Mouse (Mus musculus) MEL (cell line): ENCODE results near the gene Rxfp3. TPM values are rescaled to one million over a fixed set of nuclear protein-coding genes. Genes with fewer than 3 reads are reported as not detected.
A peak's percentile ranks its signal among the peaks of the same experiment; 100 is the strongest.

Source experiments
- DNase-seq: peaks from one replicate; pipeline ENCODE4 v3.0.0; 2011; ENCODE audit warnings: low read depth, low spot score
- H3K27ac ChIP-seq: 2 replicates; pipeline ENCODE4 v1.5.1; 2012; ENCODE audit warnings: low read depth, mild to moderate bottlenecking, control low read depth, low read length, moderate library complexity; ENCODE audit not compliant: control insufficient read depth
- H3K27me3 ChIP-seq, 2 experiments: fragments of 150-350 bp in 1 of 2; sonication (generic) in 1 of 2; 2 replicates each; pipeline ENCODE4 v1.6.1; 2012; ENCODE audit warnings: low read length in 2 of 2, mild to moderate bottlenecking in 2 of 2, improper control_type of control experiment in 1 of 2, moderate library complexity in 1 of 2; ENCODE audit not compliant: insufficient read depth in 2 of 2, control insufficient read depth in 1 of 2
- H3K36me3 ChIP-seq, 2 experiments: 2 replicates each; pipeline ENCODE4 v1.6.1; 2012 to 2014; ENCODE audit warnings: low read length in 2 of 2, improper control_type of control experiment in 1 of 2, inconsistent platforms in 1 of 2, mild to moderate bottlenecking in 1 of 2; ENCODE audit not compliant: insufficient read depth in 2 of 2, control insufficient read depth in 1 of 2
- H3K4me1 ChIP-seq, 2 experiments: fragments of 150-350 bp in 1 of 2; sonication (generic) in 1 of 2; 2 replicates each; pipeline ENCODE4 v1.6.1; 2012; ENCODE audit warnings: low read length in 2 of 2, improper control_type of control experiment in 1 of 2, mild to moderate bottlenecking in 1 of 2; ENCODE audit not compliant: insufficient read depth in 2 of 2, control insufficient read depth in 1 of 2
- H3K4me3 ChIP-seq, 2 experiments: fragments of 150-350 bp in 1 of 2; sonication (generic) in 1 of 2; 2 replicates each; pipeline ENCODE4 v1.5.1; 2012; ENCODE audit warnings: low read depth in 2 of 2, low read length in 2 of 2, mild to moderate bottlenecking in 2 of 2, moderate library complexity in 2 of 2, control low read depth in 1 of 2, improper control_type of control experiment in 1 of 2; ENCODE audit not compliant: control insufficient read depth in 1 of 2, insufficient read depth in 1 of 2
- H3K79me2 ChIP-seq: 2 replicates; pipeline ENCODE4 v1.6.1; 2012; ENCODE audit warnings: mild to moderate bottlenecking, low read length, moderate library complexity; ENCODE audit not compliant: control insufficient read depth, poor library complexity, insufficient read depth
- H3K9ac ChIP-seq: 2 replicates; pipeline ENCODE4 v1.6.1; 2012; ENCODE audit warnings: low read depth, mild to moderate bottlenecking, control low read depth, low read length, moderate library complexity; ENCODE audit not compliant: control insufficient read depth, poor library complexity, severe bottlenecking
- H3K9me3 ChIP-seq: fragments of 150-350 bp; sonication (generic); replicated peaks from 2 replicates; pipeline ENCODE4 v1.6.1; 2012; ENCODE audit warnings: mild to moderate bottlenecking, low read length, improper control_type of control experiment, moderate library complexity; ENCODE audit not compliant: insufficient read depth
- CTCF ChIP-seq, 3 experiments: IDR thresholded peaks in 2 of 3; conservative IDR thresholded peaks in 1 of 3; 2 replicates each; pipeline ENCODE4 v1.5.1; 2011 to 2012; ENCODE audit warnings: low read length in 3 of 3, low read depth in 2 of 3, mild to moderate bottlenecking in 2 of 3, improper control_type of control experiment in 1 of 3, inconsistent platforms in 1 of 3, mixed read lengths in 1 of 3, moderate library complexity in 1 of 3; ENCODE audit not compliant: control insufficient read depth in 1 of 3, insufficient read depth in 1 of 3, poor library complexity in 1 of 3, severe bottlenecking in 1 of 3
- E2F4 ChIP-seq: IDR thresholded peaks from 2 replicates; pipeline ENCODE4 v1.6.1; 2011; ENCODE audit warnings: low read depth, low read length, improper control_type of control experiment, borderline replicate concordance
- EP300 ChIP-seq, 2 experiments: IDR thresholded peaks; 2 replicates each; pipeline ENCODE4 v1.6.1; 2011; ENCODE audit warnings: improper control_type of control experiment in 2 of 2, low read length in 2 of 2, low read depth in 1 of 2, mild to moderate bottlenecking in 1 of 2
- ETS1 ChIP-seq: IDR thresholded peaks from 2 replicates; pipeline ENCODE4 v1.6.1; 2012; ENCODE audit warnings: low read depth, mild to moderate bottlenecking, inconsistent platforms, low read length, improper control_type of control experiment, moderate library complexity
- HCFC1 ChIP-seq: IDR thresholded peaks from 2 replicates; pipeline ENCODE4 v1.6.1; 2012; ENCODE audit warnings: low read depth, mild to moderate bottlenecking, inconsistent platforms, low read length, improper control_type of control experiment, moderate library complexity
- KAT2A ChIP-seq: conservative IDR thresholded peaks from 2 replicates; pipeline ENCODE4 v1.6.1; 2012; ENCODE audit warnings: low read depth, low read length, improper control_type of control experiment, inconsistent platforms
- MAFK ChIP-seq: IDR thresholded peaks from 2 replicates; pipeline ENCODE4 v1.6.1; 2011; ENCODE audit warnings: low read depth, mild to moderate bottlenecking, low read length, improper control_type of control experiment, borderline replicate concordance
- MAX ChIP-seq: IDR thresholded peaks from 2 replicates; pipeline ENCODE4 v1.6.1; 2011; ENCODE audit warnings: low read length, improper control_type of control experiment
- MAZ ChIP-seq: IDR thresholded peaks from 2 replicates; pipeline ENCODE4 v1.6.1; 2012; ENCODE audit warnings: low read depth, mild to moderate bottlenecking, inconsistent platforms, low read length, improper control_type of control experiment
- NELFE ChIP-seq: IDR thresholded peaks from 2 replicates; pipeline ENCODE4 v1.6.1; 2011; ENCODE audit warnings: low read depth, low read length, improper control_type of control experiment
- RAD21 ChIP-seq: IDR thresholded peaks from 2 replicates; pipeline ENCODE4 v1.6.1; 2011; ENCODE audit warnings: mild to moderate bottlenecking, low read depth, low read length, improper control_type of control experiment
- SMC3 ChIP-seq: IDR thresholded peaks from 2 replicates; pipeline ENCODE4 v1.6.1; 2011; ENCODE audit warnings: low read depth, low read length, improper control_type of control experiment
- TCF12 ChIP-seq: IDR thresholded peaks from 2 replicates; pipeline ENCODE4 v1.6.1; 2014; ENCODE audit warnings: low read depth, mild to moderate bottlenecking, inconsistent platforms, low read length, improper control_type of control experiment, moderate library complexity
- USF2 ChIP-seq, 2 experiments: IDR thresholded peaks; 2 replicates each; pipeline ENCODE4 v1.6.1; 2011 to 2012; ENCODE audit warnings: improper control_type of control experiment in 2 of 2, low read length in 2 of 2, borderline replicate concordance in 1 of 2, inconsistent platforms in 1 of 2, low read depth in 1 of 2, mild to moderate bottlenecking in 1 of 2; ENCODE audit not compliant: insufficient read depth in 1 of 2
- ZKSCAN1 ChIP-seq: IDR thresholded peaks from 2 replicates; pipeline ENCODE4 v1.6.1; 2012; ENCODE audit warnings: low read depth, mild to moderate bottlenecking, inconsistent platforms, low read length, improper control_type of control experiment, moderate library complexity
- polyA plus RNA-seq, 2 experiments: library from polyadenylated mRNA; stranded (reverse) in 1 of 2; unstranded in 1 of 2; fragments of >175 nt in 1 of 2; fragments of >200 nt in 1 of 2; gene quantifications; 2 replicates each; pipeline versions ENCODE4 v1.2.1 to v1.2.4; 2012; ENCODE audit warnings: low replicate concordance in 2 of 2, low read depth in 1 of 2; ENCODE audit not compliant: insufficient read length in 2 of 2, insufficient read depth in 1 of 2, missing spikeins in 1 of 2
- total RNA-seq: library from RNA; depleted of rRNA; stranded (reverse); fragments of 300-350 nt; gene quantifications from 2 replicates; pipeline ENCODE4 v1.2.3, GENCODE M21; 2012

The Rxfp3 gene
- total and polyA plus RNA-seq, 3 experiments: not detected

DNA sequence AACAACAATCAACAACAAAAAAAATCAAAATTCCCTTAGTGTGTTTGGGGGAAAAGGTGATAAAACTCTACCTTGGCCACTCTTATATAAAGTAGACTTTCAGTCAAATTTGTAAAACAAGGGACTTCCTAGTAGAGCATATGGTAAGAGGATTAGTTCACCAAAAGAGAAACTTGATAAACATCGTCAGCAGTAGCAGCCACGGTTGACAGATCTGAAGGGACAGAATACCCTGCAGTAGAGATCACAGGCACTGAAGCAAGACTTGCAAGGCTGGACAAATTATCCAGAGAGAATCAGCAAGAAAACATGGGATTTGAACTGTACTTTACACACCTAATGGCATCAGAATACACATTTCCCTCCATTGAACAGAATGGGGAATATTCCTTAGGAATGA lies 22.9 kb downstream of the Rxfp3 start:
- no peaks in the 10 kb centered on the region for H3K4me1 ChIP-seq
- no peaks in the 10 kb centered on the region for H3K36me3 ChIP-seq
- no peaks in the 10 kb centered on the region for H3K79me2 ChIP-seq
- no peak overlapping the region for H3K9ac ChIP-seq
- no peaks in the 10 kb centered on the region for H3K27me3 ChIP-seq
- H3K4me3 ChIP-seq: no peak overlapping the region
- H3K27ac ChIP-seq: no peak overlapping the region
- H3K9me3 ChIP-seq: no peaks in the 10 kb centered on the region
- TF ChIP-seq ZKSCAN1: no peak
- TF ChIP-seq MAFK: no peak
- no peak for TF ChIP-seq TCF12
- TF ChIP-seq USF2 (IDR thresholded peaks at IDR 0.05; ENCODE audit: borderline replicate concordance in 1 of 2, insufficient read depth in 1 of 2, low read depth in 1 of 2, low read length in 2 of 2): no peak
- no peak for TF ChIP-seq HCFC1
- TF ChIP-seq KAT2A: no peak
- no peak for TF ChIP-seq EP300 (IDR thresholded peaks at IDR 0.05; ENCODE audit: low read depth in 1 of 2, low read length in 2 of 2)
- TF ChIP-seq MAZ: no peak
- TF ChIP-seq SMC3: no peak
- TF ChIP-seq, all 39 proteins: peak for 0
- no peak for DNase-seq

DNA sequence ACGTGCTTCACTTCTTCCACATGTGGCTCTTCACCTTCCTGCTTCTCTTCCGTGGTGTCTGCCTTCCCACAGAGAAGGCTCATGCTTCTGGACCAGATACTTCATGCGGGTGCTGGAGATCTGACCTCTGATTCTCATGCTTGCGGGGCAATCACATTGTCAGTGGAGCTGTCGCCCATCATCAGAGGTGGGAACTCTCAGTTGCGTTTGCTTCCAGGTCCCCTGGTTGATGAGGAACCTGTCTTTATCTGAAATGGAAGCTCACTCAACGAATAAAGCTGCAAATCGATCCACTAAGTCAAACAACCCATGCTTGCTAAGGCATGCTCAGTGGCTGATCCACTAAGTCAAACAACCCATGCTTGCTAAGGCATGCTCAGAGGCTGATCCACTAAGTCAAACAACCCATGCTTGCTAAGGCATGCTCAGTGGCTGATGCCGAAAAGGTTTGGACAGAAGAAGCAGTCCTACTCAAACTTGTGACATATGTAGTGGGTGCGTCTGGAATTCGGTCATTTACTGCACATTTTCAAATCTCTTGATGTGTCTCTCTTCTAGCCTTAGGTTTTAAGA lies 26.7 kb downstream of the Rxfp3 start:
- no peaks in the 10 kb centered on the region for H3K79me2 ChIP-seq
- no peaks in the 10 kb centered on the region for H3K9me3 ChIP-seq
- H3K4me3 ChIP-seq: no peak overlapping the region
- H3K27me3 ChIP-seq: no peaks in the 10 kb centered on the region
- no peak for DNase-seq
- no peak overlapping the region for H3K27ac ChIP-seq
- no peak overlapping the region for H3K9ac ChIP-seq
- H3K36me3 ChIP-seq: no peaks in the 10 kb centered on the region
- TF ChIP-seq ETS1 (no peak), NELFE (no peak), MAFK (no peak), EP300 (IDR thresholded peaks at IDR 0.05; ENCODE audit: low read depth in 1 of 2, low read length in 2 of 2) (no peak), MAX (no peak)
- no peaks in the 10 kb centered on the region for H3K4me1 ChIP-seq

DNA sequence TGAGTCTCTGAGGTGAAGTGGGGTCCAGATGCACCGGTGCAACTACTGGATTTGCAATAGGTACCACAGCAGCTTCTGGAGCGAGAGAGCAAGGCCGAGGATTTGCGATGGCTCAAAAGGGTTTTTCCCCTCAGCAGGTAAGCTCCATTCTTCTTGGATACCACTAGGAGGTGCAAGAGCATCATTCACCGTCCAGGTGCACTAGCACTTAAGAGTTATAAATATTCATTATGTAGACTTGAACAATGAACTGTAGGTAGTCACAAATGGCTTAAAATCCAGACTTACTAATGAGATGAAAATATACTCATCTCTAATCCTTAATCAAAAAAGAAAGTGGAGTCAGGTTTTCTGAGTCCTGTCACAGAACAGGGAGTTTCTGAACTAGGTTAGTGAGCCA lies 29.0 kb downstream of the Rxfp3 start:
- Histone ChIP-seq H3K4me3 (no peak overlapping the region), H3K79me2 (no peaks in the 10 kb centered on the region), H3K27ac (no peak overlapping the region), H3K9ac (no peak overlapping the region), H3K4me1 (no peaks in the 10 kb centered on the region), H3K36me3 (no peaks in the 10 kb centered on the region), H3K27me3 (no peaks in the 10 kb centered on the region), H3K9me3 (no peaks in the 10 kb centered on the region)
- peak; percentile 15; the same call in 1 of the 2 replicates for TF ChIP-seq RAD21
- peak in 2 of 3 experiments; percentile 6 to 22; a peak in 2 of 6 replicates for TF ChIP-seq CTCF (IDR thresholded peaks at IDR 0.05 in 2 of 3, conservative IDR thresholded peaks at IDR 0.05 in 1 of 3; ENCODE audit: control insufficient read depth in 1 of 3, insufficient read depth in 1 of 3, low read depth in 2 of 3, low read length in 3 of 3, poor library complexity in 1 of 3, severe bottlenecking in 1 of 3)
- TF ChIP-seq E2F4: no peak
- DNase-seq: peak; percentile 6
